Mouse (Mus musculus) liver, postnatal 0 days (tissue): Measurements from ENCODE around the gene Tmem19.

Source experiments
- CTCF ChIP-seq: sonication (generic); IDR thresholded peaks from 2 replicates; pipeline ENCODE4 v1.5.1; 2016; ENCODE audit warnings: antibody characterized with exemption, low read depth
- EP300 ChIP-seq: IDR thresholded peaks from 2 replicates; pipeline ENCODE4 v1.6.1; 2016; ENCODE audit warnings: antibody characterized with exemption, low read depth, mild to moderate bottlenecking

- TF ChIP-seq EP300 = no peak
- no peak for TF ChIP-seq CTCF
Measured at GRCm38 (mm10) chr10:115309191-115309590, 53.1 kb downstream of the Tmem19 start.
